12 mouse cellular contexts compared by ENCODE assay signal in the genomic region with DNA sequence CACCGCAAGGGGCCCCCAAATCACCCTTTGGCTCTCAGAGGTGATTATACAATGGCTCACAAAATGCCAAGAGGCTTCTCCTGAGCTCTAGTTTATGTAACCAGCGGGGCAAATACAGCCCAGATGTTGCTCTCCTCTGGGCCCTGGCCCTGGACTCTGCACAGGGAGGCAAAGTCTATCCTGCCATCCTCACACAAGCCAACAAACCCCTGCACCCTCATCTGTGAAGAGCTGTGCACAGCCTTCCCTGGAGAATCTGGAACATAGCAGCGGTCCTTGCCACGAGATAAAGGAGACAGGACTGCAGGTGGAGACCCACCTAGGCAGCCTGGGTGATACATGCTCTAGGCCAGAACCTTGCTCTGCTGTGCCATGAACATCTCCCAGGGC. TPM values are rescaled to one million over a fixed set of nuclear protein-coding genes. Genes with fewer than 3 reads are reported as not detected.
A peak's percentile ranks its signal among the peaks of the same experiment; 100 is the strongest.
DNase-seq lines count a peak whose midpoint lies in the region; ATAC-seq lines count a peak whose summit lies in the region.
"Had no signal": no experiment of that assay in that cellular context is flagged by ENCODE, and none has a peak within 500 bp of the region (broad histone marks: within the 10 kb centered on the region; RNA-seq: fewer than 3 reads in every experiment).

No protein-coding gene starts in this region.

- DNase-seq in hindbrain, embryonic 10.5 days (ENCODE audit: low spot score), result no peak
- DNase-seq in kidney, postnatal 10 days, result peak; percentile 68
- DNase-seq in frontal cortex, postnatal 36 days (ENCODE audit: low spot score in 2 of 2), result no peak
- DNase-seq in embryo, embryonic 9.5 days (ENCODE audit: extremely low spot score), result no peak
- no peak for DNase-seq in spleen, adult 18-20 months
- DNase-seq: heart, postnatal 14 days; lung, adult 2 months; right cerebral cortex, postnatal 25 days had no signal

- no peak overlapping the region for H3K4me2 ChIP-seq in hindbrain, embryonic 16.5 days (ENCODE audit: low read length)
- H3K4me2 ChIP-seq in hindbrain, embryonic 12.5 days (replicated peaks), result no peak overlapping the region
- H3K4me2 ChIP-seq in midbrain, embryonic 15.5 days, result no peak overlapping the region

- H3K9ac ChIP-seq in hindbrain, embryonic 16.5 days (ENCODE audit: low read depth, low read length), result no peak overlapping the region
- H3K9ac ChIP-seq in hindbrain, embryonic 12.5 days, result no peak overlapping the region
- no peak overlapping the region for H3K9ac ChIP-seq in midbrain, embryonic 15.5 days

- H3K4me3 ChIP-seq in hindbrain, embryonic 10.5 days, result 0 out of 2 replicates have a peak overlapping the region, but pooled peaks have one; percentile 3
- H3K4me3 ChIP-seq in hindbrain, embryonic 16.5 days (ENCODE audit: low read length), result no peak overlapping the region
- no peak overlapping the region for H3K4me3 ChIP-seq in hindbrain, embryonic 12.5 days
- no peak overlapping the region for H3K4me3 ChIP-seq in midbrain, embryonic 15.5 days

- WGBS in hindbrain, embryonic 10.5 days, result 53% methylated on average over 4 of the region's 4 CpGs
- 51% methylated on average over 4 of the region's 4 CpGs for WGBS in hindbrain, embryonic 16.5 days
- 53% methylated on average over 4 of the region's 4 CpGs for WGBS in hindbrain, embryonic 12.5 days
- WGBS in midbrain, embryonic 15.5 days, result 35% methylated on average over 4 of the region's 4 CpGs

- peak overlapping the region; percentile 73 for H3K27ac ChIP-seq in hindbrain, embryonic 10.5 days
- H3K27ac ChIP-seq in hindbrain, embryonic 16.5 days (ENCODE audit: low read depth, low read length), result no peak overlapping the region; the same call in 1 of the 2 replicates
- H3K27ac ChIP-seq in hindbrain, embryonic 12.5 days, result peak overlapping the region; percentile 65
- 0 out of 2 replicates have a peak overlapping the region, but pooled peaks have one; percentile 1 for H3K27ac ChIP-seq in midbrain, embryonic 15.5 days

- H3K27me3 ChIP-seq in hindbrain, embryonic 10.5 days (ENCODE audit: insufficient read depth, poor library complexity, severe bottlenecking), result 0 out of 2 replicates have a peak, but pooled peaks cover 3% of the 10 kb centered on the region
- H3K27me3 ChIP-seq in hindbrain, embryonic 16.5 days (replicated peaks; ENCODE audit: control insufficient read depth, insufficient read depth, low read length), result no peaks in the 10 kb centered on the region
- H3K27me3 ChIP-seq in hindbrain, embryonic 12.5 days, result no peaks in the 10 kb centered on the region
- H3K27me3 ChIP-seq in midbrain, embryonic 15.5 days (replicated peaks), result no peaks in the 10 kb centered on the region

- ATAC-seq in hindbrain, embryonic 16.5 days, result no peak
- no peak for ATAC-seq in hindbrain, embryonic 12.5 days (ENCODE audit: low FRiP score)
- no peak for ATAC-seq in midbrain, embryonic 15.5 days (replicated peaks)
- ATAC-seq: CD4-positive, CD25-positive, alpha-beta regulatory T cell, adult 4 months had no signal

- H3K36me3 ChIP-seq in hindbrain, embryonic 10.5 days, result peaks cover 34% of the 10 kb centered on the region
- 0 out of 2 replicates have a peak, but pooled peaks cover 10% of the 10 kb centered on the region for H3K36me3 ChIP-seq in hindbrain, embryonic 16.5 days (ENCODE audit: control insufficient read depth, insufficient read depth, low read length)
- peaks cover 27% of the 10 kb centered on the region for H3K36me3 ChIP-seq in hindbrain, embryonic 12.5 days
- peaks cover 11% of the 10 kb centered on the region; the same call in 1 of the 2 replicates for H3K36me3 ChIP-seq in midbrain, embryonic 15.5 days (replicated peaks)

- H3K9me3 ChIP-seq in hindbrain, embryonic 10.5 days, result no peaks in the 10 kb centered on the region
- no peaks in the 10 kb centered on the region for H3K9me3 ChIP-seq in hindbrain, embryonic 16.5 days (ENCODE audit: control insufficient read depth, low read length)
- H3K9me3 ChIP-seq in hindbrain, embryonic 12.5 days (replicated peaks), result no peaks in the 10 kb centered on the region
- no peaks in the 10 kb centered on the region for H3K9me3 ChIP-seq in midbrain, embryonic 15.5 days

- peaks cover 72% of the 10 kb centered on the region for H3K4me1 ChIP-seq in hindbrain, embryonic 10.5 days (replicated peaks)
- peaks cover 36% of the 10 kb centered on the region for H3K4me1 ChIP-seq in hindbrain, embryonic 16.5 days (ENCODE audit: control insufficient read depth, insufficient read depth, low read depth, low read length)
- peaks cover 55% of the 10 kb centered on the region for H3K4me1 ChIP-seq in hindbrain, embryonic 12.5 days
- H3K4me1 ChIP-seq in midbrain, embryonic 15.5 days, result peaks cover 45% of the 10 kb centered on the region

RNA-seq across cellular contexts. Expression of gene Tsku, which starts 6.2 kb away (rescaled TPM):
- polyA plus RNA-seq in hindbrain, embryonic 10.5 days (2016; fragmentation: Nextera tagmentation; extraction: Ambion mirVana), result 8.1 and 10.2 TPM in 2 replicates
- 6.5 and 9.8 TPM in 2 replicates for polyA plus RNA-seq in hindbrain, embryonic 16.5 days (2015; fragmentation: Nextera tagmentation; extraction: Ambion mirVana)
- polyA plus RNA-seq in hindbrain, embryonic 12.5 days (2016; fragmentation: Nextera tagmentation; extraction: Ambion mirVana), result 9.0 and 10.3 TPM in 2 replicates
- polyA plus RNA-seq in midbrain, embryonic 15.5 days (2015; fragmentation: Nextera tagmentation; extraction: Ambion mirVana), result 8.5 and 8.9 TPM in 2 replicates
- polyA plus RNA-seq: CD4-positive, CD25-positive, alpha-beta regulatory T cell, adult 4 months had no signal

RNA-seq across cellular contexts. Expression of gene Acer3, which starts 33.9 kb away (rescaled TPM):
- polyA plus RNA-seq in hindbrain, embryonic 10.5 days (2016; fragmentation: Nextera tagmentation; extraction: Ambion mirVana), result 18.5 and 22.2 TPM in 2 replicates
- polyA plus RNA-seq in hindbrain, embryonic 16.5 days (2015; fragmentation: Nextera tagmentation; extraction: Ambion mirVana), result 26.9 and 29.5 TPM in 2 replicates
- polyA plus RNA-seq in hindbrain, embryonic 12.5 days (2016; fragmentation: Nextera tagmentation; extraction: Ambion mirVana), result 14.9 and 15.8 TPM in 2 replicates
- polyA plus RNA-seq in midbrain, embryonic 15.5 days (2015; fragmentation: Nextera tagmentation; extraction: Ambion mirVana), result 18.3 and 18.8 TPM in 2 replicates
